Mouse (Mus musculus) left cerebral cortex, postnatal 25 days (tissue): Measurements from ENCODE around the gene Sh3d21. TPM values are rescaled to one million over a fixed set of nuclear protein-coding genes. Genes with fewer than 3 reads are reported as not detected.

Experiments used
- DNase-seq, 2 experiments: peaks; one replicate each; pipeline ENCODE4 v3.0.0; 2022; ENCODE audit warnings: low spot score in 2 of 2, mixed read lengths in 1 of 2
- intact Hi-C: fragments of 180-260 bp; cut with DNase I; formaldehyde crosslinking; loops from one replicate; pipeline ENCODE4 v1.15.1; 2025
- total RNA-seq, 2 experiments: library from RNA; stranded (reverse); gene quantifications; 2 replicates each; pipeline ENCODE4 v1.2.3; 2021

Sh3d21 gene
- total RNA-seq, 2 experiments from 2014 or later, result 0.27 to 0.69 TPM

DNA sequence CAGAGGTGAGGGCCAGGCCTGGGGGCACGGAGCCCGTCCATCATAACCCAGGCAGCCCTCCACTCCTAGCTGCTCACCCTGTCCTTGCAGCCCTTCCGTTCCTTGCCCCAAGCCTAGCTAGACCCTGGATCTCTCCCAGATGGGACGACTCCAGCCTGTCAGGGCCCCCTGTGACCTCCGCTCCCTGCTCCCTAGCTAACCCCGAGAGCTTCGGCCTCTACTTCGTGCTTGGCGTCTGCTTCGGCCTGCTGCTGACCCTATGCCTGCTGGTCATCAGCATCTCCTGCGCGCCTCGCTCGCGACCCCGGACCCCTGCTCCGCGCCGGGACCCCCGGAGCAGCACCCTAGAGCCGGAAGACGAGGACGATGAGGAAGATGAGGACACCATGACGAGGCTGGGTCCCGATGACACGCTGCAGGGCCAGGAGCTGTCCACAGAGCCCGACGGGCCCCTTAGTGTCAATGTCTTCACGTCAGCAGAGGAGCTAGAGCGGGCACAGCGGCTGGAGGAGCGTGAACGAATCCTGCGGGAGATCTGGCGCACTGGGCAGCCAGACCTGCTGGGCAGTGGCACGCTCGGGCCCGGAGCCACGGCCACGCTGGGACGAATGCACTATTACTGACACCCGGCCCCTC, 14.1 kb downstream of the Sh3d21 start:
- intact Hi-C loops, result no loop called here
- DNase-seq, result no peak

DNA sequence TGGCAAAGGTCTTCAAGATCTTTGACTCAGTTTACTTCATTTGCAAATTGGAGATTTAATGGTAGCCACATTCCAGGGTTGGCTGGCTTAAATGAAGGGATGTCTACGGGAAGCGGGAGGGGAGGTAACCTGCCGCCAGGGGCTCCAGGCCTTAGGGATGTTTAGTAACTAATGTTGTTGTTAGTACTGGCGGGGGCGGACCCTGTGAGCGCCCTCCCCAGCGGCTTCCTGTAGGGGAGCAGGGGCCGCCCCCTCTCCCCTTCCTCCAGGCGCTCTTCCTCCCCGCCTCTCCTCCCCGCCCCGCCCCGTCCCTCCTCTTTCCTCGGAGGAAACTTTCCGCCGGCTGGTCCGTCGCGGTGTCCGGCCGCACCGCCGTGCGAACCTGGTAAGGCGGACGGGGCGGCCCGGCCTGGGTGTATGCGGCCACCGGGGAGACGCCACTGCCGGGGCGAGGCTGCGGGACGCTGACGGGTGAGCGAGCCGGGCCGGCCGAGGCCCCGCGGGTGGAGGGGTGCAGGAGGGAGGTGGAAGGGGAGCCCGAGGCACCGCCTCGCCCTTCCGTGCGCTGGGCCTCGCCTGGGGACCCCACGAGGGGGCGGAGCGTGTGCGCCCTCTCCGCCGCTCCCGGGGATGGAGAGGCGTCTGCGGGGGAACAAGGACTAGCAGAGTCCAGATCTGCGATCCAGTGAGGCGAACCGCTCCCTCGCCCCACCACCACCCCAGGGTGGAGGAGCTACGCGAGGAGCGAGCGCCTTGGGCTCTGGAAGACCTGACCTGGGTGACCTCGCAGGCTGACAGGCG, 14.9 kb downstream of the Sh3d21 start:
- no peak for DNase-seq
- intact Hi-C loops, result no loop called here

- intact Hi-C loops, result no loop called here
- no peak for DNase-seq
Observed at GRCm38 (mm10) chr4:126147533-126148160, 15.6 kb downstream of the Sh3d21 start, which contains the start of gene Eva1b. Eva1b (plus strand) TSS chr4:126147744.

- DNase-seq, result no peak
- intact Hi-C loops, result no loop called here
Observed at GRCm38 (mm10) chr4:126146974-126147532, 16.2 kb downstream of the Sh3d21 start.

DNA sequence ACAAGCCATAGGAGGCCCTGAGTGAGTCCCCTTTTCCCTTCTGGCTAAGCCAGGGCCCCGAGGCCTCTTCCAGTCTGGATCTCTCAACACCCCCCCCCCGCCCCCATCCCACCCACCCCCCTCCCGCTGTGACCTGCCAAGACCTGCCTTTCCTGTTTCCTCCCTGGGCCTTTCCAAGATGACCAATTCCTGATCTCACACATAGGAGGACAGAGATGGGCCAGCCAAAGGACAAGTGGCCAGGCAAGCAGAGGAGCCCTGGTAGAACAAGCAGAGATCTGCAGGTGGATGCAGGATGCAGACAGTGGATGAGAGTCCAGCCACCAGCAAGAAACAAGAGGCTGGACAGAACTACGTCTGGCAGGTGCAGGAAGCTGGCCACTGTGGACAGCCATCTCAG, 17.9 kb downstream of the Sh3d21 start:
- no peak for DNase-seq
- intact Hi-C loops, result no loop called here

DNA sequence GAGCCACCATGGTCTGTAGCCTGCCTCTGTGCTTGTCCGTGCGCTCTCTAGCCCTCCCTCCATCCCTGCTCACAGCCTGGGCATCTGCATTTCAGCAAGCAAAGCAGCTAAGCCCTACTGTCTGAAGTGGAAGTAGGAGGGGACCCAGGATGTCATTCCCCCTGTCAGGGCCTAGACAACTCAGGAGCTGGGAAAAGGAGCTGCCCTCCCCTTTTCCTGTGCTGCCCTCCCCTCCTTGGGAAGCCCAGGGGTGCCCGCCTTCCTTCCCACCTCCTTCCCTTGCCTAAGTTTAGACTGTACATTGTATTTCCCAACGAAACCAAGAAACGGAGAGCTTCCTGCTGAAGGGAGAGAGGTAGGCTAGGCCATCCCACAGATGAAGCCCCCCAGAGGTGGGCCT, 22.3 kb downstream of the Sh3d21 start:
- intact Hi-C loops, result no loop called here
- no peak for DNase-seq

DNA sequence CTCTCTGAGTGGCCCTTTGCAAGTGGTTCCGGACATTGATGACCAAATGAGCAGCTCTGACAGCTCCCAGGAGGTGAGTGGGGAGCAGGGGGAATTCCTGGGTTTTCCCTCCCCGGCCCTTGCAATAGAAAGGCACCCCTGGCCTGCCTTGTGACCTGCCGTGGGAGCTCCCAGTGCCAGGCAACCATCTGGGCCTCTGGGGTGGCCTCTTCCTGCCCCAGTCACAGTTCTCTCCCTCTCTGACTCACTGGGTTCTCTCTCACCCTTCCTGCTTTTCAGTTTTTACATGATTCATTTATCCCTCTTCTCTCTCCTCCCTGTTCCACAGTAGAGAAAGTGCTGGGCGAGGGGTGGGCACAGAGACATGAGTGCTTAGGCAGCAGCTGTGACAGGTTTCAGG, 25.5 kb downstream of the Sh3d21 start:
- intact Hi-C loops, result no loop called here
- DNase-seq, result no peak

DNA sequence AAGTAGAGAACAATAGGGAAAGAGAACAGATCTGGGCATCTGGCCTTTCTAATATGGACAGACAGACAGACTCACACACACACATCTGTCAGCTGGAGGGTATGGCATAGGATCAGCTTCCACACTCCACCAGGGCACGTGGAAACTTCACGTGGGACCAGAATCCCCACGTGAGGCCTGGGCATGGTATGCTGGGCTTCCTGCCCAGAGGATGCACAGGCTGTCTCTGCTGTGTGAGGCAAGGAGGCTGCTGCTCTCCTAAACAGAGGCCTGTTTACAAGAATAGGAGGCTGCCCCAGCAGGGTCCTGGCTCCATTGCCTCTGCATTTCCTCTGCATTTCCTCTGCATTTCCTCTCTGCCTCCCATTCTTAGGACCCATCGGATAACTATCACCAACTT, 28.7 kb downstream of the Sh3d21 start:
- intact Hi-C loops, result no loop called here
- no peak for DNase-seq

DNA sequence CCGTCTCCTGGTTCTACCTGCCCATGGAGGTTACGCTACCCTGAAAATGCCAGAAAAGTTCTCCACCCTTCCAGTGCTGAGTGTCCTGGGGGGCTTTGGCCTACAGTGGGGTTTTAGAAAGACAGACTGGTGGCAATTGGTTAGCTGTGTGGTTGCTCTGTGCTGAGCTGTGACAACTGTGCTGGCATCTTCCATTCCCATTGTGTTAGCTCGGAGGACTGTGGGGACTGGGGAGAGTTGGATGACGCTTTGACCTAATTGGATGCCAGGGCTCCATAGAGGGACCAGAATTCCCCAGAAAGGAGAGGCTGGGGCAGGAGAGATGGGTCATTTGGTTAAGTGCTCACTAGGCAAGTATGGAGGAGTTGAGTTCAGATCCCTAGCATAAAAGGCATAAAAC, 29.1 kb downstream of the Sh3d21 start:
- DNase-seq, result no peak
- intact Hi-C loops, result no loop called here

DNA sequence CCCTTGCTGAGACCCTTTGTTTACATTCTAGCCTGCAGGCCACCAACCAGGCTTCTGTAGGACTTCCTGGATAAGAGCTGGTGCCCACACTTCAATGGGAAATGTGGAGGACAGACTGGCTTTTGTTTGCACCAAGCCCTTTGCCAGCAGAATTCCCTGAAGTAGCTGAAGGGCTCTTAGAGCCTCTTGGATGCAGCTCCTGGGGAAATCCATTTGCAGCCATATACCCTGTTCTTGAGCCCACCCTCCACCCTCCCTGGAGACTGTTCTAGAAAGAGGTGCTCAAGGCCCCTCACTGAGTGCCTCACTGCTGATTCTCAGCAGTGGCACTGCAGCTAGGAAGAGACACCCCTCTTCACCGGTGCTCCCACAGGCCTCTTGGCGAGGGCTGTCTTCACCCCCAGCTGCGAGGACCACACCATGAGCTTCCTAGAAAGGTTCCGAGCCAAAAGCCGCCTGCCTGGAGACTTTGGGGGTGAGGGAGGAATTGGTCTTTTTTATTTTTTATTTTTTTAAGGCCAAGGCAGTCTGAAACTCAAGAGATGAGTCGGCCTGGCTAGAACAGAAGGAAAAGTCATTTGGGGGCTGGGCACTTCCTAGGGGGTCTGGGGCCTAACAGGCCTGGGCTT, 30.5 kb downstream of the Sh3d21 start:
- intact Hi-C loops, result no loop called here
- no peak for DNase-seq

GRCm38 (mm10) chr4:126131290-126132121, 31.8 kb downstream of the Sh3d21 start:
- intact Hi-C loops, result no loop called here
- DNase-seq, result peak; percentile 67 to 72

DNA sequence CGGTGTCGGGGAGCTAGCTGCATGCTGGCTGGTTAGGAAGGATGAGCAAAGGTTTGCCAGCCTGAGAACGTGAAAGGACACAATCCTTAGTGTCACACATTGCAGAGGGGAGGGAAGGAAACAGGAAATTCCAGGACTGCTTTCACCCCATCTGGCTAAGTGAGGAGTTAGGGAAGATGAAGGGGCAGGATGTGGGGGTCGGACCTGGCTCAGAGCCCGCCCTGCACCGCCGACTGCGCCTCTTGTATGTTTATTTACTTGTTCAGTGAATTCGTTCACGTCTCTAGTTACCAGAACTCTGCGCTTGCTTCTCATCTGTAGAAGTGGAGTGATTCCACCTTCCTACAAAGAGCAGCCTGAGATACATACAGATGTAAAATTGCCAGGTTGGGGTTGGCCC, 32.8 kb downstream of the Sh3d21 start:
- no peak for DNase-seq
- intact Hi-C loops, result no loop called here

- intact Hi-C loops, result no loop called here
- peak; percentile 52 to 78 for DNase-seq
Observed at GRCm38 (mm10) chr4:126123309-126124040, 39.8 kb downstream of the Sh3d21 start.

DNA sequence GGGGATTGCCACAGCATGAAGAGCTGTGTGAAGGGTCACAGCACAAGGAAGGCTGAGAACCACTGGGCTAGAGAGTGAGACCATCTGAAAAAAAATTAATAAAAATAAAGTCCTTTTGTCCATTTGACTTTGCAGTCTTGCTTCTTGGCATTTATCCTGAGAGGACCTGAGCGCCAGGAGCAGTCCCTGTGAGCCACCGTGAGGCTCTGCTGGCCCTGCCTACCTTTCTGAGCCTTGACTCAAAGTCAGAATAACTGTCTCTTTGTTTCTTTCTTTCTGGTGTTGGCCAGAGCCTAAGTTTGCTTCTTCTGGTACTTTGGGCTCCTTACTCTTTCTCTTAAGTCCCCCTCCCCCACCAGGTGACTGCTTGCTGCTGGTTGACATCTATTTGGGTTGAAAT, 42.8 kb downstream of the Sh3d21 start:
- intact Hi-C loops, result no loop called here
- no peak for DNase-seq

- no peak for DNase-seq
- intact Hi-C loops, result no loop called here
Observed at GRCm38 (mm10) chr4:126120052-126120451, 43.2 kb downstream of the Sh3d21 start.

DNA sequence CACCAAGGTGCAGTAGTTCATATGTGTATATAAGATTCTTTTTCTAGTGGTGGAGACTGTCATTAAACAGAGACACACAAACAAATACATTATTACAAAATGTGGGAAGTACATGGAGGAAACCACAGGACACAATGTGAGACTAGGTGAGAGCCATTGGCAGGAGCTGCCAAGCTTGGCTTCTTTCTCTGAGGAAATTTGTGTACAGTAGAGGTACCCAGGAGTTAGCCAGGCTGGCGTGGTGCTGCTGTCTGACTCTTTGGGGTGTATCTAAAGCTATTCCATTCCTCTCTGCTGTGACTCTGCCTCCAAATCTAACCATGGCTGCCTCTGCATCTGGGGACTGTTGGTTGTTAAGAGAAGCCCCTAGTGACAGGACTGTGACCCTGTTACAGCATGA, 44.2 kb downstream of the Sh3d21 start:
- intact Hi-C loops, result loop anchor here (2.0 kb wide), 1 partner anchor 16 kb away; the partner anchor contains the start of gene Stk40
- no peak for DNase-seq

DNA sequence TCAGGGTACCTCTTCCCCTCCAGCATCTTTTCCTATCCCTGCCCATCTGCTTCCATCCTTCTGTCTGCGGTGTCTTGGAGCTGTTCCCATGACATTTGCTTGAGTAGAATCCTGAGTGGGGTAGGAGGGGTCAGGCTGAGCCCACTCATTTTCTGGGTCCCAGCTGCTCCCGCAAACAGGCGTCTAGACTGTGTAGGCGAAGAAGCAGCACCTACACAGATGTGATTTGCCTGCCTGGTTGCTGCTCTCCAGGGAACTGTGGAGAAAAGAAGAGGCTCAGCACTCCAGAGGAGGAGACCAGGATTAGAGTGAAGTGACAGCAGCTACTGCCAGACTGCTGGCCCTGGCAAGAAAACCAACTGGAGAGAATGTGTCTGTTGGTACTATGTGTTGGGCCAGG, 44.6 kb downstream of the Sh3d21 start:
- intact Hi-C loops, result loop anchor here (2.0 kb wide), 1 partner anchor 16 kb away; the partner anchor contains the start of gene Stk40
- peak; percentile 78 to 92 for DNase-seq

DNA sequence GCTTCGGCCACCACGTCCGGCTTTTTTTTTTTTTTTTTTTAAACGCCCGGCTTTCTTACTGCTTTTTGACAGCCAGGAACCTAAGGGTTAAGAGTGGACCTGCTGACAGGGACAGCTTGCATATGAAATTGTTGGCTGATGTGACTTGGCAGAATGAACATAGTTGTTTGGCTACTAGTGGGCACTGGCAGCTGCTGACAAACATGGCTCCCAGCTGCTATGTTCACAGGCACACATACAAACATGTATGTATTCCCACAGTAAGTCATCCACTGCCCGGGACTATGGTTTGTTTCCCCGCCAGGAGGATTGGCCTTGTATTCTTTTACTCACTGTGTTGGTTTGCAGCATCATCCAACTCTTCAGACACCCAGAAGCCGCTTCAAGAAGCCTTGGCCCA, 46.2 kb downstream of the Sh3d21 start:
- DNase-seq, result no peak
- intact Hi-C loops, result no loop called here
